Mouse (Mus musculus): ENCODE data around the gene Itprip. TPM values are rescaled to one million over a fixed set of nuclear protein-coding genes. Genes with fewer than 3 reads are reported as not detected.

Gene Itprip
- polyA plus RNA-seq, 1 experiment: 8.3 TPM

GRCm38 (mm10) chr19:47888037-47888436 is 31.1 kb downstream of the Itprip start:
- no peak overlapping the region for H3K27ac ChIP-seq (ENCODE audit: insufficient read depth, low read depth, low read length)
- TF ChIP-seq POLR2A (IDR thresholded peaks at IDR 0.05; ENCODE audit: borderline replicate concordance, low read depth, low read length): no peak

GRCm38 (mm10) chr19:47887417-47887816 is 31.7 kb downstream of the Itprip start:
- Histone ChIP-seq H3K4me3 (ENCODE audit: insufficient read depth, low read length) (no peak overlapping the region), H3K4me1 (ENCODE audit: control insufficient read depth, insufficient read depth, low read length) (0 out of 2 replicates have a peak, but pooled peaks cover 2% of the 10 kb centered on the region), H3K27ac (ENCODE audit: insufficient read depth, low read depth, low read length) (no peak overlapping the region)
- TF ChIP-seq CTCF (IDR thresholded peaks at IDR 0.05; ENCODE audit: low read depth, low read length) (no peak), POLR2A (IDR thresholded peaks at IDR 0.05; ENCODE audit: borderline replicate concordance, low read depth, low read length) (no peak)

More at GRCm38 (mm10) chr19:47888037-47888436, 31.1 kb downstream of the Itprip start:
- H3K4me3 ChIP-seq (ENCODE audit: insufficient read depth, low read length): no peak overlapping the region
- 0 out of 2 replicates have a peak, but pooled peaks cover 2% of the 10 kb centered on the region for H3K4me1 ChIP-seq (ENCODE audit: control insufficient read depth, insufficient read depth, low read length)

- Histone ChIP-seq H3K4me1 (ENCODE audit: control insufficient read depth, insufficient read depth, low read length) (0 out of 2 replicates have a peak, but pooled peaks cover 2% of the 10 kb centered on the region), H3K4me3 (ENCODE audit: insufficient read depth, low read length) (no peak overlapping the region), H3K27ac (ENCODE audit: insufficient read depth, low read depth, low read length) (no peak overlapping the region)
- TF ChIP-seq POLR2A (IDR thresholded peaks at IDR 0.05; ENCODE audit: borderline replicate concordance, low read depth, low read length) (no peak), CTCF (IDR thresholded peaks at IDR 0.05; ENCODE audit: low read depth, low read length) (no peak)
Measured at GRCm38 (mm10) chr19:47886617-47887016, 32.5 kb downstream of the Itprip start.

- H3K4me3 ChIP-seq (ENCODE audit: insufficient read depth, low read length): no peak overlapping the region
- H3K4me1 ChIP-seq (ENCODE audit: control insufficient read depth, insufficient read depth, low read length): 0 out of 2 replicates have a peak, but pooled peaks cover 2% of the 10 kb centered on the region
- H3K27ac ChIP-seq (ENCODE audit: insufficient read depth, low read depth, low read length): no peak overlapping the region
- no peak for TF ChIP-seq CTCF (IDR thresholded peaks at IDR 0.05; ENCODE audit: low read depth, low read length)
- TF ChIP-seq POLR2A (IDR thresholded peaks at IDR 0.05; ENCODE audit: borderline replicate concordance, low read depth, low read length): no peak
Measured at GRCm38 (mm10) chr19:47885886-47886285, 33.2 kb downstream of the Itprip start.

GRCm38 (mm10) chr19:47885191-47885743 is 33.8 kb downstream of the Itprip start:
- TF ChIP-seq CTCF (IDR thresholded peaks at IDR 0.05; ENCODE audit: low read depth, low read length) (no peak), POLR2A (IDR thresholded peaks at IDR 0.05; ENCODE audit: borderline replicate concordance, low read depth, low read length) (no peak)
- Histone ChIP-seq H3K4me1 (ENCODE audit: control insufficient read depth, insufficient read depth, low read length) (0 out of 2 replicates have a peak, but pooled peaks cover 2% of the 10 kb centered on the region), H3K4me3 (ENCODE audit: insufficient read depth, low read length) (no peak overlapping the region), H3K27ac (ENCODE audit: insufficient read depth, low read depth, low read length) (no peak overlapping the region)

- H3K4me1 ChIP-seq (ENCODE audit: control insufficient read depth, insufficient read depth, low read length): 0 out of 2 replicates have a peak, but pooled peaks cover 2% of the 10 kb centered on the region
- H3K4me3 ChIP-seq (ENCODE audit: insufficient read depth, low read length): no peak overlapping the region
- no peak overlapping the region for H3K27ac ChIP-seq (ENCODE audit: insufficient read depth, low read depth, low read length)
- TF ChIP-seq POLR2A (IDR thresholded peaks at IDR 0.05; ENCODE audit: borderline replicate concordance, low read depth, low read length): no peak
- no peak for TF ChIP-seq CTCF (IDR thresholded peaks at IDR 0.05; ENCODE audit: low read depth, low read length)
Measured at GRCm38 (mm10) chr19:47884296-47885085, 34.6 kb downstream of the Itprip start.

- no peak overlapping the region for H3K27ac ChIP-seq (ENCODE audit: insufficient read depth, low read depth, low read length)
- TF ChIP-seq CTCF (IDR thresholded peaks at IDR 0.05; ENCODE audit: low read depth, low read length) (no peak), POLR2A (IDR thresholded peaks at IDR 0.05; ENCODE audit: borderline replicate concordance, low read depth, low read length) (no peak)
- H3K4me1 ChIP-seq (ENCODE audit: control insufficient read depth, insufficient read depth, low read length): 0 out of 2 replicates have a peak, but pooled peaks cover 2% of the 10 kb centered on the region
- no peak overlapping the region for H3K4me3 ChIP-seq (ENCODE audit: insufficient read depth, low read length)
Measured at GRCm38 (mm10) chr19:47882882-47883254, 36.2 kb downstream of the Itprip start.

- no peak overlapping the region for H3K4me3 ChIP-seq (ENCODE audit: insufficient read depth, low read length)
- peak; percentile 100 for TF ChIP-seq CTCF (IDR thresholded peaks at IDR 0.05; ENCODE audit: low read depth, low read length)
- TF ChIP-seq POLR2A (IDR thresholded peaks at IDR 0.05; ENCODE audit: borderline replicate concordance, low read depth, low read length): no peak
- 0 out of 2 replicates have a peak, but pooled peaks cover 1% of the 10 kb centered on the region for H3K4me1 ChIP-seq (ENCODE audit: control insufficient read depth, insufficient read depth, low read length)
Measured at GRCm38 (mm10) chr19:47882151-47882881, 36.8 kb downstream of the Itprip start.

GRCm38 (mm10) chr19:47881538-47881937 is 37.6 kb downstream of the Itprip start:
- Histone ChIP-seq H3K27ac (ENCODE audit: insufficient read depth, low read depth, low read length) (no peak overlapping the region), H3K4me1 (ENCODE audit: control insufficient read depth, insufficient read depth, low read length) (no peaks in the 10 kb centered on the region), H3K4me3 (ENCODE audit: insufficient read depth, low read length) (no peak overlapping the region)
- no peak for TF ChIP-seq CTCF (IDR thresholded peaks at IDR 0.05; ENCODE audit: low read depth, low read length)
- TF ChIP-seq POLR2A (IDR thresholded peaks at IDR 0.05; ENCODE audit: borderline replicate concordance, low read depth, low read length): no peak

More at GRCm38 (mm10) chr19:47882151-47882881, 36.8 kb downstream of the Itprip start:
- no peak overlapping the region for H3K27ac ChIP-seq (ENCODE audit: insufficient read depth, low read depth, low read length)
